Mouse (Mus musculus) adrenal gland, postnatal 4 days (tissue): ENCODE measurements around the gene Mphosph9. TPM values are rescaled to one million over a fixed set of nuclear protein-coding genes. Genes with fewer than 3 reads are reported as not detected.
A peak's percentile ranks its signal among the peaks of the same experiment; 100 is the strongest.
"Not testable (repeated sequence)": the region's sequence is repeated elsewhere in the genome, so short reads cannot be mapped to it uniquely, and the experiment has no call there.

Experiments used
- DNase-seq, 2 experiments: peaks; one replicate each; pipeline ENCODE4 v3.0.0; 2021 to 2022; ENCODE audit warnings: low spot score in 2 of 2, mixed read lengths in 2 of 2
- long read RNA-seq, 2 experiments: library from polyadenylated mRNA; stranded (forward); transcript quantifications; one replicate each; pipeline ENCODE4 v2.0.0; 2021
- total RNA-seq, 2 experiments: library from RNA; stranded (reverse); gene quantifications; 2 replicates each; pipeline ENCODE4 v1.2.3; 2021

Gene Mphosph9
- total RNA-seq, result 10 to 100 TPM; 10.4 to 11.7 TPM
- long read RNA-seq, experiment 1, result 0 reads
- long read RNA-seq, experiment 2, full-length matches to known transcripts, result 1 of 8 reads
- long read RNA-seq, experiment 2, partial matches to known transcripts, result 4 of 8 reads
- long read RNA-seq, experiment 2, other reads (novel, unspliced or antisense), result 3 of 8 reads

DNA sequence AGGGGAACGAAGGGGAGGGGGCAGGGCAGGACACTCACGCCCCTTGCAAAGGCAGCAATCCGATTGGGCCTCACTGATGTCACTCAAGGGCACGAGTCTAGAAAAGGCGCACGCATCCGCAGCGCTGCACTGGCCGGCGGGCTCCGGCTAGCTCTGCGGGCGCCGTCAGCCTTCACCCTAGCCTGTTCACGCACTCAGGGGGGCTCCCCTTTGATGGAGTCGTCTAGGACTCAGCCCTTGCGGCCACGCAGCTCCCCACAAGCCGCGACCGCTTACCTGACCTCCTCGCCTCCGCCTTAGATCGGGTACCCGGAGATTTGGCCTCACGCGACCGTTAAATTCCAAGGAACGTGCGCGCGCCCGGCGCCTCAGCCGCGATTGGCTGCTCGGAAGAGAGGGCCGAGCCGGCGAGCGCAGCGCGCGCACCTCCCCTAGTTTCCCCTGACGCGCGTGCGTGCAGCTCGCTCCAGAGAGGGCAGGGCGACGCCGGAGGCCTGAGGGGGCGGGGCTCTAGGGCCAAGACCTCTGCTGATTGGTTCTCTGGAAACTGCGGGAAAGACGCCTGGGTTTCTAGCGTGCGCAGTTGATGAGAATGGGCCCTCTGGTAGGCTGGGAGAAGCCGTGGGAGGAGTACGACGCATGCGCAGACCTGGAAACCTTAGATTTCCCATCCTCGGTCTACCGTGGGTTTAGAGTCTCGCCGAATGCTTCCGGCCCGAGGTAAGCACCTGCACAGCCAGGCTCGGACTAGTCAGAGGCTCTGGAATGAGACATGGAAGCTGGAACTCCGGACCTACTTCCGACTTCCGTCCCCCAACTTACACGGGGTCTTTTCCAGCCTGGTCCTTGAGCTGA lies at the start of gene Mphosph9, which contains the start of gene 2810006K23Rik:
Gene Mphosph9 (minus strand): TSS at position 463 of the 855 bp plus-strand sequence.
Gene 2810006K23Rik (plus strand): TSS at position 580 of the 855 bp plus-strand sequence.
- peak; percentile 96 to 99 for DNase-seq

DNA sequence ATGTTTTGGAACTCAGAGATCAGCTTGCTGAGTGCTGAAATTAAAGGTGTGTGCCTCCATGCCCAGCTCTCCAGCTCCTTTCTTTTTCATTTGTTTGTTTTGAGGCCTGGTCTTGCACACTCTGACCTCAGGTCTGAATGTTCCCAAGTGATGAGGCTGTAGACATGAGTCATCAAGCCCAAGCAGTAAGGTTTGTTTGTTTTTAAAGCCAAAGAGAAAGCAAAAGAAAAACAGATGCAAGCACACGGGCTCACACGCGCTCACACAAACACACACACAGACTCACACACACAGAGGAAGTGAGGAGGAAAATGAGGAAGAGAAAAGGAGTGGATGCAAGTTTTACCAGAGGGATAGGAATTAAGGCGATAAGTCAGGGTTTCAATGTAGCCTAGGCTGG lies 49.4 kb upstream of the Mphosph9 start:
- no peak for DNase-seq

DNA sequence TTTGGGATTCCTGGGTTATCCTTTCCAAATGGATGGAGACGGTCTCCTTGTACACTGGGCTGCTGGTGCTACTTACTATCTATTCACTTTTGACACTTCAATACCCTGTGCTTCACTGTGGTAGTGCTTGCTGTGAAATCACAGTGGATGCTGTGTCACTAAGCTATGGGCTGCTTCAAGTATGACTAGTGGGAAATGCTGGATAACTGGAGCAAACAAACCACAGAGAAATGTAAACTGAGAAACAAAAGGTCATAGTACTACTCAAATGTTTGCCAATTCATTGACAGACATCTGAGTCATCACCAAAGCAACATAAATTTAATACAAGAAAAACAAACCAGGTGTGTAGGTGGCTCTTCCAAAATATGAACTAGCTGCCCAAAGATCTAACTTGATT lies 48.6 kb upstream of the Mphosph9 start:
- no peak for DNase-seq

GRCm38 (mm10) chr5:124374298-124374697 lies 46.5 kb upstream of the Mphosph9 start:
- no peak for DNase-seq

DNA sequence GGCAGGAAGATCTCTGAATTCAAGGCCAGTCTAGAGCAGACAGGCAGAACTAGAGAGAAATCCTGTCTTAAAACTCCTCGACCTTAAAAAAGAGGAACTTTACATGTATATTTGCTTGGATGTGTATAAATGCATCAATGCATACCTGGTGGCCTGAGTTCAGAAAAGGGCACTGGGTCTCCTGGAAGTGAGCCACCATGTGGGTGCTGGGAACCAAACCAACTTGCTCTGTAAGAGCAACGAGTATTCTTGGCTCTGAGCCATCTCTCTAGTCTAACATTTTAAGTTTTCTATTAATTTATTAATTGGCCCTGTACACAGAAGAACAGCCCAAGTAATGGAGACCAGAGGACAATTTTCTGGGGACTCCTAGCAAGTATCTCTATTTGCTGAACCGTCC lies 38.9 kb upstream of the Mphosph9 start:
- DNase-seq, result no peak

DNA sequence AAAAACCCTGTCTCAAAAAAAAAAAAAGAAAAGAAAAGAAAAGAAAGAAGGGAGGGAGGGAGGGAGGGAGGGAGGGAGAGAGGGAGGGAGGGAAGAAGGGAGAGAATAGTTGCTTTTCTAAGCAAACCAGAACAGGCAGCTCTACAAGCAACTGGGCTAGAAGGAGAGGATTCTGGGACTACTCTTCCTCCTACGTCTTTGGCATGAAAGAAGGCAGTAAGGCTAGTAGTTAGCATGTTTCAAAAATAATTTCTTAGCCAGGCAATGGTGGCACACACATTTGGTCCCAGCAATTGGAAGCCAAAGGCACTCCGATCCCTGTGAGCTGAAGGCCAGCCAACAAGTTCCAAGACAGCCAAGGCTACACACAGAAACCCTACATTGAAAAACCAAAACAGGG lies 38.0 kb upstream of the Mphosph9 start:
- no peak for DNase-seq

GRCm38 (mm10) chr5:124364173-124364918 lies 36.6 kb upstream of the Mphosph9 start:
- no peak for DNase-seq

- DNase-seq, result not testable (repeated sequence)
Measured at GRCm38 (mm10) chr5:124362982-124363381, 35.2 kb upstream of the Mphosph9 start, which contains the start of gene Cdk2ap1. Gene Cdk2ap1 (minus strand): TSS chr5:124363082.

GRCm38 (mm10) chr5:124359641-124360040 lies 31.9 kb upstream of the Mphosph9 start:
- no peak for DNase-seq

GRCm38 (mm10) chr5:124356695-124357094 lies 28.9 kb upstream of the Mphosph9 start:
- no peak for DNase-seq

GRCm38 (mm10) chr5:124355425-124355959 lies 27.7 kb upstream of the Mphosph9 start:
- no peak for DNase-seq

- no peak for DNase-seq
Measured at GRCm38 (mm10) chr5:124354574-124355424, 27.0 kb upstream of the Mphosph9 start.

GRCm38 (mm10) chr5:124353726-124354547 lies 26.2 kb upstream of the Mphosph9 start:
- peak in 1 of 2 experiments; percentile 40 for DNase-seq

DNA sequence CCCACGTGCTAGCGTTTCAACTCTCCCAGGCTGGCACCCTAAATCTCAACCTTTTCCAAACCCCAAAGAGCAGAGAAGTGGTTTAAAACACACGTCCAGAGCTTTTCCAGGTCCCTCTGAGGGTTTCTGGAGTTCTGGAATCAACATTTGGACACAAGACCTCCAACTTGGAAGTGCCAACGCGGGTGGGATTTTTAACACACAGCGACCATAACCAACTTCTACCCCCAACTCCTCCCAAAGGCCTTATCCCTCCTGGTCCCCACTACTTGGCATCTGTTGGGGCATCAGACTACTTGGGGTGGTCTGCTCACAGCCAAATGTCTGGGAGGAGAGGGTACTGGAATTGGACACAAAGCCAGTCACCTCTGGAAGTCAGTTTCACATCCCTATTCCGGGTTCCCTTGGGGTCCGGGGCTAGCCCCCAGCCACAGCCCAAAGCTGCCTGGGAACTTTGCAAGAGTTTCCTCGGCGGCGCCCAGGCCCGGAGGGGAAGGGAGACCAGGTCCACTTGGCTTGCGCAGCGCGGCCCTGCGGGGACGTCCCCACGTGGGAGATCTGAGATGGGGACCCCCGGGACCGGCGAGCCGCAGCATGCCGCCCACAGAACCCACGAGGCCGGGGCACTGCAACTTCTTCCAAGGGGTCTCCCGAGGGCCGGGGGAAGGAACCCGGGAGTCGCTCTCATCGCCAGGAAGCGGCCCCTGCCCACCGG lies 25.4 kb upstream of the Mphosph9 start:
- DNase-seq, result peak; percentile 24 to 27

DNA sequence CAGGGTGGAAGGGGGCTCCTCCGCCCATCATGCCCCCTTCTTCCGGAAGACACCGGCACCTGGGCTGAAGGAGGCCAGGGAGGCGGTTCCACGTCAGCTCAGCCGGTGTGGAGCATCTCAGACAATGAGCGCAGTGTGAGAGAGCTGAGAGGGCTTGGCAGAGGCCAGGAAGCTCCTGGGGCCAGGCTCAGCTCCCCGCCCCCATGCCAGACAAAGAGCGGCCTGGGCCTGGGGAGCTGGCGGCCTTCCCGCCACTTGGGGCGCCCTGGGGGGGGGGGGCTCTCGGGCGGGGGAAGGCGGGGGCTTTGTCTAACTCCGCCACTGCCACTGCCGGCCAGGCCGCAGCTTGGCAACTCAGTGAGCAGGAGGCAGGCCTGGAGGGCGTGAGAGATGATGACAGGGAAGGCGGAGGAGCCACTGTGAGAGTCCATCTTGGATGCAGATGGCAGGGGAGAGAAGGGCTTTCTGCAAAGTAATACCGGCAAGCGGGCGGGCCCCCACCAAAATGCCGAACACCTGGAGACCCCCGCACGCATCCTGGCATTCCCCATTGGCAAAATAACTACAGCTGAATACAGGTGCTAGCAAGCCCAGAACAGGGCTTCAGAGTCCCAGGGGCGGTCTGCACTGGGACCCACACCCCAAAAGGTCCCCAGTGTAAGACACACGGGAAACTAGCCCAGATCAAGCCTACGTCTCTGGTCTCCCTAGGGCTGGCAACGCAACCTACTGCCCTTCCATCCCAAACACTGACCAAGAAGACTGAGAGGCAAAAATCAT lies 24.6 kb upstream of the Mphosph9 start:
- DNase-seq, result peak; percentile 55 to 69

DNA sequence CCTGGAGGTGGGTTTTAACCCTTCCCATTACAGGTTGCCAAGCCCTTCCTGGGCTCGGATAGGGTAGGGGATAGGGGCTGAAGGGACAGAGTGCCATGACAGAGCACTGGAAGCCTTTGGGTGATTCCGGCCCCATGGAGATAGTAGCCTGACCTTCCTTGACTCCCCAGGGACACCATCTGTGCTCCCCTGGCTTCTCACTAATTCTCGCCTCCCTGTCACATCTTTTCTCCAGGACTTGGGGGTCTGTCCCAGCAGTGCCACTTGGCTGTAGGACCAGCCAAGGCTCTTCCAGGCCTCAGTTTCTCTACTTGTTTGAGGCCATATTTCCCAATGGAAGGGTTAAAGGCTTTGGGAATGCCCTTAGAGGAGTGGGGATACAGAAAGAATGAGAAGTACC lies 23.8 kb upstream of the Mphosph9 start:
- DNase-seq, result no peak

DNA sequence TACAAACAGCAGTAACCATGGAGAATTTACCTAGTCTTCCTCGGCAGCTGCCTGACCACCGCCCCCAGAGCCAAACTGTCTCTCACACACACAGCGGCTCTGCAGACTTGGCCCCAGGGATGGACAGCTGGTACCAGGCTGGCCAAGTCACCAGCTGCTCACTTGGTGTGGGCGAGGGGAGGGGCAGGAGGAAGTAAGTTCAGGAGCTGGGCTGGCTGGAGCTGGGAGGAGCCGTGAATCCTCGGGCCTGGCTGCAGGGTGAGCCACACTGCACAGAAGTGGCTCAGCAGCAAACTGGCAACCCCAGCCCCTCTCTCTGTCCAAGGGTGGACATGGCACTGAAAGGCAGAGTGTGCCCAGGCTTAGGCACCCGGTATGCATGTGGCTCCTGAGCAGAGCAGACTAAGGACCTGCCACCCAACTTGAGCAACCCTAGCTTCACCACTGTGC lies 23.4 kb upstream of the Mphosph9 start:
- peak; percentile 32 to 40 for DNase-seq

GRCm38 (mm10) chr5:124350350-124350749 lies 22.6 kb upstream of the Mphosph9 start:
- DNase-seq, result no peak
